Mouse (Mus musculus) adrenal gland, adult 8-10 months (tissue): ENCODE results near the gene Pmfbp1. TPM values are rescaled to one million over a fixed set of nuclear protein-coding genes. Genes with fewer than 3 reads are reported as not detected.

ENCODE experiments used
- DNase-seq: peaks from one replicate; pipeline ENCODE4 v3.0.0; 2022
- total RNA-seq, 4 experiments: library from RNA; stranded (reverse); gene quantifications; 2 replicates each; pipeline ENCODE4 v1.2.4; 2022

Gene Pmfbp1
- total RNA-seq, 4 experiments from 2014 or later: not detected

DNA sequence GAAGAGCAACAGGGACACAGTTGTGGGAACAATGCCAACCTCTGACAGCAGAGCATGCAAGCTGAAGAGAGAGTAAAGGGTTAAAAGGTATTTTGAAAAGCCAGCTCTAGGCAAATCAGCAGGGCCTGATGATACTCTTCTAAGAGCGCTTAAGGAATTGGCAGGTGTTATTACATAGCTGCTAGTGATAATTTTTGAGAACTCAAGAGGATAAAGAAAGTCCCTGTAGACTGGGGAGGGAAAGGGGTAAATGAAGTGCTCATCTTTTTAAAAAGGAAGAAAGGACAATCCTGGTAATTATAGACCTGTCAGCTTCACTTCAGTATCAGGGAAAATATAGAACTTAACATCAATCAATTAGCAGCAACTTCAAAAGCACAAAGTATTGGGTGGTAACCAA is 9.7 kb downstream of the Pmfbp1 start:
- DNase-seq: no peak

DNA sequence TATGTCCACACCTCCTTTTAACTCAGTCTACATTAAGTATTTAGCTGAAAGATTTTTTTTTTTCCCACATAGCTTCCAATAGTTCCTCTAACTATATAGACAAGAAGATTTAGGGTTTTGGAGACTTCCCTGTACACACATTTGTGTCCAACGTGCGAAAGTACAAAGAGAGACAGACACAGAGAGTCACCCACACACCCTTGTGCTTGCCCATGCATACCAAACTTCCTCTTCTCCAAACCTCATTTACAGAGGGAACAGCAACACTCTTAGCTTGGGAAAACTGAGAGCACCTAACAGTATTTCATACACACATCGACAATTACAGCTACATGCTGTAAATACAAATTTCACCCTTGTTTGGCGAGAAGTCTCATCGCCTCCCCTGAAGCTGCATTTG is 11.7 kb downstream of the Pmfbp1 start:
- no peak for DNase-seq

GRCm38 (mm10) chr8:109524008-109524407 is 30.2 kb downstream of the Pmfbp1 start:
- no peak for DNase-seq

DNA sequence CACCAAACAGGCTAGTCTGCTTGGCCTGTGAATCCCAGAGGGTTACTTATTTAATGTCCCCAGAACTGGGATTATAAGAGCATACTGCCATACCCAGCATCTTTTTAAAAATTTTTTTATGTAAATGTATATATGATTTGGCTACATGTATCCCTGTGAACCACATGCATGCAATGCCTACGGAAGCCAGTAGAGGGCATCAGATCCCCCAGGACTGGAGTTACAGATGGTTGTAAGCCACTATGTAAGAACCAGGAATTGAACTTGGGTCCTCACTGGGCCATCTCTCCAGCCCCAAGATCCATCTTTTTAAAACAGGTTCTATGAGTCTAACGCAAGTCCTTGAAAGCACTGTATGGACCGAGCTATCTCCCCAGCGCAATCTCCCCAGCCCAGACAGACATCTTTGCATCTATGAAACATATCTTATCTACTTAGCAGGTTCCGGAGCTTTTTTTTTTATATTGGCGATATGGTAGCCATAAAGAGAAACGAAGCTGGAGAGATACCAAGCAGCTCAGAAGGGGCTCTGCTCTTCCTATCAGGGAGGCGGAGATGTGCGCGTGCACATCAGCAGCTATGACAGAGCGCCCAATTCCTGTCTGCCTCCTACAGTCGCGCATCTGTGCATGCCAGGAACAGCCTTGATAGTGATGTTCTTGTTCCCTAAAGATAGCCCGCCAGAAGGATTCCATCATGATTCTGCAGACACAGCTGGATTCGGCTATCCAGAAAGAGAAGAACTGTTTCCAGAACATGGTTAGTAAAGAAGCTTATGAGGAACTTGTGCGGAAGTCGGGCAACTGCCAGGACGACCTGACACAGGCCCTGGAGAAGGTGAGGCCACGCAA is 41.5 kb downstream of the Pmfbp1 start:
- DNase-seq: no peak

DNA sequence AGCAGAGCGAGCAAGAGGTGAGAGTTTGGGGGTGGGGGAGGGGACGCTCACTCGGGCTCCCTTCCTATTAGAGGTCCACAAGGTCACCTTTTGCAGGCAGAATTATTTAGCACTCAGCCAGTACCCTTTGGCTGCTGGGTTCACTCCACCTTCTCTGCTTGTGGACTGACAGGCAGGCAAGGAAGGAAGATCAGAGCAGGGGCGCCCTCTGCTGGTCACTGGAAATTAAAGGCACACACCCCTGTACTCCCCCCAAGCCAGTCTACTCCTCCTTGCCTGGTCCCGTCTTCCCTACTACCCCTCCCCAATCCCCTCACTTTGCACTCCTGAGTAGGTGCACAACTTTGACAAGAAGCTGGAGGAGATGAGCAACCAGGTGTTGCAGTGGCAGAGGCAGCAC is 42.9 kb downstream of the Pmfbp1 start:
- peak; percentile 42 for DNase-seq

GRCm38 (mm10) chr8:109542165-109542564 is 48.3 kb downstream of the Pmfbp1 start:
- DNase-seq: no peak

- no peak for DNase-seq
Measured at GRCm38 (mm10) chr8:109542748-109543519, 49.1 kb downstream of the Pmfbp1 start.

- DNase-seq: no peak
Measured at GRCm38 (mm10) chr8:109544049-109544448, 50.2 kb downstream of the Pmfbp1 start.

DNA sequence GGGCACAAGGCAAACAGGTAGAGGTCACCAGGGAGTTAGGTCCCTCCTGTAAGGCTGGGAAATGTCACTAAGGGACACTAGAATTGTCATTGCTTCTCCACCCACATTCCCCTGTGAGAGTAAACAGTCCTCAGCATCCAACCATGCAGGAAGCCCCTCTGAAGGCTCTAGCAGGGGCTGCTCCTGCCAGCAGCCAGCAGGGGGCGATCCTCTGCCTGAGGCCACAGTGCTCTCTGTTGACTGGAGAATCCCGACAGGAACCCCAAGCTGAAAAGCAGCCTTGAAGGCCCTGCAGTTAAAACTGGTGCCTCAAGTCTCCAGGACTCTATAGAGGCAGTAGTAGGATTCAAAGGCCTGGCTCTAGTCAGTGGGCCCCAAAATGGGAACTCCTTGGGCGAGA is 57.8 kb downstream of the Pmfbp1 start:
- DNase-seq: no peak

GRCm38 (mm10) chr8:109563881-109564280 is 70.1 kb downstream of the Pmfbp1 start:
- DNase-seq: no peak

GRCm38 (mm10) chr8:109564766-109565165 is 70.9 kb downstream of the Pmfbp1 start:
- no peak for DNase-seq

DNA sequence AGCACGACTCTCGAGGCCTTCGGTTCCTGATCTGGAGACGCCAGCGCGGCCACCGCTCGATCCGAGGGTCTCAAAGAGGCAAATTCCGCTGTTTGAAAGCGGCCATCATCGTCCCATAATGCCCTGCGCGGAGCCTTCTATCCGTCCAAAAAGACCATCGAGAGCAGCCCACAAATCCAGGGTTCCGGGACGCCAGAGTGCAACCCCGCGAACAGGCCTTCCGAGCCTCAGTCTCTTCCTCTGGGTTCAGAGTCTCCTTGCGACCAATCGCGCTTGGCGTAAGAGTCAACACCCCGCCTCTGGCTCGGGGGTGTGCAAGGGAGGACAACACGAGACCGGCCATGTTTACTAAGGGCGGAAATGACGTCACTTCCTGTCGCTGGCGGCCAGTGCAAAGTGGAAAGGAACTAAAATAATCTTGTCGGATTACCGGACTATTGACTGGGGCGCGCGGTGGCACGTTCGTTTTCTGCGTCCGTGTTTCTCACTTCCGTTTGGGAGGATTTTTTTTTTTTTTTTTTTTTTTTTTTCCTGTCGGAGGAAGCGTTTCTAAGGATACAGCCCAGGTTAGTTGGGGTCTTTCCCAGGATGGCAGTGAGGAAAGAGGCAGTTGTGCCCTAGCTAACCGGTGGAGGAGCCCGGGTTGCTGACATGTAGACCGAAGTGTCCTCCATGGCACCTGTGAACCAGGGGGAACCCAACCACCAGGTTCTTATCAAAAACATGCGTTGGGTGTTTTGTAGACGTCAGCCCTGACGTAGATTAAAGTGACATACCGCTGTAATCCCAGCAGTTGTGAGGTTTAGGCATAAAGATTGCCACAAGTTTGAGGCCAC is 71.9 kb downstream of the Pmfbp1 start, which contains the start of the genes Dhx38 and Txnl4b:
Gene Dhx38, minus strand, starts transcription at position 364 of the 836 bp plus-strand sequence.
Gene Txnl4b, plus strand, starts transcription at position 395 of the 836 bp plus-strand sequence.
- DNase-seq: peak; percentile 99

DNA sequence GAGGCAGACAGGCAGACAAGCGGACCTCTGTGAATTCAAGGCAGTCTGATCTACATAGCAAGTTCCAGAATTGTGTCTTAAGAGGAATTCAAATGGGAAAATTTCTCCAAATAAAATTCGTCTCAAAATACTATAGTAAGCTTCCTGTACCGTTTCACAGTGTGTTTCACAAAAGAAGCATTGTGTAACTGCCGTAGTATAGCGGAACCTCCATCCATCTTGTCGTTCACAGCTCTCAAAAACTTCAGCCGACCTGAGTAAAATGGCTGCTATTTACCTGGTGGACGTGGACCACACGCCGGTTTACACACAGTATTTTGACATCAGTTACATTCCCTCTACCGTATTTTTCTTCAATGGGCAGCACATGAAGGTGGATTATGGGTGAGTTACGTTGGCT is 77.3 kb downstream of the Pmfbp1 start:
- no peak for DNase-seq

DNA sequence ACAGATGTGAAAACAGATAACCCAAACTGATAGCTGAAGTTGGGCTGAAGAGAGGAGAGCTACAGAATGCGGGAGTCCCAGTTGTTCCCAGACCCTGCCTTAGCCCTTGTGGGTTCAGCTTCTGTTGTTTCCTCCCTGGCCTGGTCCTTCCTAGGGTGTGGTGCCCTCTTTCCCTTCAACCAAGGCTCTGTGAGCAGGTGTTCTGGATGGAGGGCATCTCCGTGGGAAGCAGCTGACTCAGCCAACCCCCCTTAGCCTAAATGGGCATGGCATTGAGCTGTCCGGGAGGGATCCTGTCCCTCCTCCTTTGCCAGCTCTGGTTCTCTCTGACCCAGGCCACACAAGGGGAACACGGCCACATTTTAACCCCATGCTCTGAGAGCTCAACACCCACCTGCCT is 82.5 kb downstream of the Pmfbp1 start:
- DNase-seq: no peak

DNA sequence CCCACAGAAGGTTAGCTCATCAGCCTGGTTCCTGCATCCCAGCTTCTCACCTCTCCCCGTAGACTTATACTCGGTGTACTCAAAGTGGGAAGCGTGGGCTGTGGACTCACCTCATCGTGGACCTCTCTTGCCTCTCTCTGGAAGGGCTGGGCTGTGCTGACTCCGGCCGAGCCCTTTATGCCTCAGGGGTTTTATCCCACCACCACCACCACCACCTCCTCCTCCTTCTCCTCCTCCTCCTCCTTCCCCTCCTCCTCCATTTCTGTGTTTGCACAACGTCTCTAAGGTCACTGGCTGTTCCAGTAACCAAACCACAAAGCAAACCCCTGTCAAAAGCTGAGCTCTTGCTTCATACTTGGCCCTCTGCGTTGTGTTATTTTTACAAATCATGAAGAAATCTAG is 85.1 kb downstream of the Pmfbp1 start, which contains the start of gene Hp:
Gene Hp, minus strand, starts transcription at position 273 of the 402 bp plus-strand sequence.
- no peak for DNase-seq

DNA sequence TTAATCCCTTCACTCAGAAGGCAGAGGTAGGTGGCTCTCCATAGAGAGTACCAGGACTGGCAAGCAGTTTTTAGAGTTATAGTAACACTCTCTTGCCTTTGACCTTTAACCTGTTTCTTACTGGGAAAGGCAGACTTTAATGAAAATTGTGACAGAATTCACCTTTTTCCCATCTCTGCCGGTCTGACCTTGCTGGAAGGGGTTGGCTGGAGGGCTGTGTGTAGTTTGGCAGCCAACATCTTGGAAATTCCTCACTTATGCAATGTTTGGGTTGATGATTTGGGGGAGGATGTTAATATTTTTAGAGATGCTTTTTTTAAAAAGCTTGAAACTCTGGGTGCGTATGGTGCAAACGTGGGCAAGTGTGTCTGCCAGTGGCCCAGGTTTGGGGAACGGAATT is 90.5 kb downstream of the Pmfbp1 start:
- DNase-seq: no peak

DNA sequence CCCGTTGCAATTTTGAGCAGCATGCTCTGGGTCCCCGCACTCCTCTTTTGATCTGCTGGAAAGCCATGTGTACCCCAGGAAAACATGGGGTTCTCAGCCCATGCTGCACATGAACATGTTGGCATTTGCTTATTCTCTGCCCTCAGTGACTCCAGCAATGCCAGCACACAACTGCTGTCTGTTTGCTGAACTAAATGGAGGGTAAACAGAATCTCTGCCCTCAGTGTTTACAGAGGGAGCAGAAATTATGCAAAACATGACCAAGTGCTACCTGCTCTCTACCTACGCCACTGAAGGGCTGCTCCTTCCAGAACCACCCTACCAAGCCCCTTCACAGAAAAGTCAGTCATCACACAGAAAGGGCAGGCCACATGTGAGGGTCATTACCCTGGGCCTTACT is 91.0 kb downstream of the Pmfbp1 start:
- DNase-seq: no peak

- DNase-seq: no peak
Measured at GRCm38 (mm10) chr8:109585652-109586051, 91.8 kb downstream of the Pmfbp1 start.

- no peak for DNase-seq
Measured at GRCm38 (mm10) chr8:109586972-109587504, 93.2 kb downstream of the Pmfbp1 start.

DNA sequence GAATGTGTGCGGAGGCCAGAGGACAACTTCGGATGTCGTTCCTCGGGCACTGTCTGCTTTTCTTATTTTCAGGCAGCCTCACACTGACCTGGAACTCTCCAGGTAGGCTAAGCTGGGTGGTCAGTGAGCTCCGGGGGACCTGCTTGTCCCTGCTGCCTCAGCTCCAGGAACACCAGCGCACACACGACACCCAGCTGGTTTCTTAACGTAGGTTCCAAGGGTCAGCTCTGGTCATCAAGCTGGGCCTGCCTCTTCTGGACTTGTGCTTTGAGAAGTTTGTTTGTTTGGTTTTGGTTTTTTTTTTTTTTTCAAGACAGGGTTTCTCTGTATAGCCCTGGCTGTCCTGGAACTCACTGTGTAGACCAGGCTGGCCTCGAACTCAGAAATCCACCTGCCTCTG is 97.1 kb downstream of the Pmfbp1 start:
- no peak for DNase-seq

DNA sequence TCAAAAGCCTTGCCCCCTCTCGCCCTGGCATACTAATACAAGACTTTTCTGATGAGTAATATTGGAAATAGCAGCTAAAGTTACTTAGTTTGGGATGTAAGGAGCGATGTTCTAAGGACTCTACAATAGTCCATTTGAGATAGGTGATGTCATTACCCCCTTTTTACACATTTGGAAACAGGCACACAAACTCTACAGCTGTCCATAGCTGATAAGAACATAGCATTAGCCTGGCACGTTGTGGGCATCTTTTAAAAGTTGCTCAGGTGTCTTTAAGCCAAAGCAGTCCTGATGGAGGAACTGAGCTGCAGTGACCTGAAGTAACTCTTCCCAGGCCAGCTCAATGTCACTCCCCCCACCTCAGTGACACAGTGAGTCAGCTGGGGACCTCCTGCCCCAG is 97.5 kb downstream of the Pmfbp1 start:
- DNase-seq: no peak

DNA sequence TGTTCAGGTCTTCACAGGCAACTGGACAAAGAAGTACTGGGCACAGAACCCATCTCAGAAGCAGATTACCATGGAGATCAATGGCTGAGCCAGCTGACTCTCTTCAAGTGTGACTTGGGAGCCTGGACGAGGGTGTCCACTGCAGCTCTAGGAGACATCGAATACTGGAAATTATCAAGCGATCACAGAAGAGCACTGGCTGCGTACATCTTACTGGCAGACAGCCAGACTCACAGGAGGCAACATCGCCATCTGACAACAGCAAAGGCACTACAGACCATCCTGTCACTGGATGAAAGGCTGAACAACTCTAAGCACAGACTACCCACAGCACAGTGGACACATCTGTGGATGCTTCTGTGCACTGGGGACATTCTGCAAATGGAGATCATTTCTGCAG is 98.3 kb downstream of the Pmfbp1 start:
- no peak for DNase-seq
